Mouse (Mus musculus) heart, adult 2 months (tissue): ENCODE results near the gene Pax7.

ENCODE experiments used
- CTCF ChIP-seq: fragments of 200-600 bp; IDR thresholded peaks from 2 replicates; pipeline ENCODE4 v1.8.1; 2022; ENCODE audit warnings: antibody characterized with exemption, mild to moderate bottlenecking, moderate library complexity
- EP300 ChIP-seq: fragments of 200-500 bp; IDR thresholded peaks from 2 replicates; pipeline ENCODE4 v1.6.1; 2011; ENCODE audit warnings: low read depth, low read length, control low read depth; ENCODE audit not compliant: insufficient read depth

DNA sequence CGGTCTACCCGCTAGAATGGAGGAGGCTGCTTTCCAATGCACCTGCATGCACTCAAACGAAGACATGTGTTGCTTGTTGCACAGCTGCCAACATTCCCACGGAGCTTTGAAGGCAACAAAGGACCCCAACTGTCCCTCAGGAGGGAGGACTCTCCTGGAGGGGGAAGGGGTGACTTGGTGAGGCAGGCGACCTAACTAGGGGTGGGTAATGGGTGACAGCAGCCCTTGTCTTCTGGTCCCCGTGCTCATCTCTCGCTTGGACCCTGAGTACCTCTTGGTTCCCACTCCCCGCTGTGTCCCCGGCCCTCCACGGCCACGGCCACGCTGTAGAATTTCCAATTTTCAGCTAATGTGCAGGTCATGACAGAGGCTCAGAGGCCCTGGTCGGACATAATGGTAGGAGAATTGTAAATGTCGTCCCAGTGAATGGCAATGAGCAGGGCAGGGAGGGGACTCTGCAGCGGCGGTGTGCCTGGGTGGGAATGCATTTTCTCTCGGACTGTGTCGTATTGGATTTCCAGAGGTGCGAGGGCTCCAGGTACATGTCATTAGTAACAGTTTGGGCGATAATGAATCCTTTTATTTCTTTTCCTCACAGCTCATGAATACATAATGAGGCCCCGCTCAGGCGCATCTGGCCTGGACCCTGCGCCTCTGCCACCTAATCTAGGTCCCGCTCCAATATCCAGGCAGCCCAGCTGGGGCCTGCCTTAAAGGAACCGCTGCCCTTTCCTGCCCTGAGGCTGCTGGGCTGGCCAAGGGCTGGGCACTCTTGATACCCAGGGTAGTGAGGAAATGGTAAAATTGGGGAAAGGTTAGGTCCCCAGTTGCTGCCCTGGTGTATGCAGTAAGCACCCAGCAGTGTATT lies 122.6 kb downstream of the Pax7 start:
- no peak for TF ChIP-seq EP300
- TF ChIP-seq CTCF, result no peak
